Comparison of ENCODE assay signal across 8 mouse cellular contexts in genomic region chr1:36303381-36304320, GRCm38 (mm10). TPM values are rescaled to one million over a fixed set of nuclear protein-coding genes. Genes with fewer than 3 reads are reported as not detected.
DNase-seq lines count a peak whose midpoint lies in the region; ATAC-seq and TF ChIP-seq lines count a peak whose summit lies in the region.

No protein-coding gene starts in this region.

- no peaks in the 10 kb centered on the region for H3K9me3 ChIP-seq in CH12.LX (replicated peaks; ENCODE audit: low read length)
- no peaks in the 10 kb centered on the region for H3K9me3 ChIP-seq in forebrain, postnatal 0 days (ENCODE audit: low read length)

- no peak for TF ChIP-seq POLR2A in CH12.LX (IDR thresholded peaks at IDR 0.05; ENCODE audit: low read depth, low read length)
- TF ChIP-seq POLR2A in brain, embryonic 14.5 days (IDR thresholded peaks at IDR 0.05; ENCODE audit: borderline replicate concordance, extremely low read depth, insufficient read depth, insufficient read length, poor library complexity, severe bottlenecking), result no peak

- H3K36me3 ChIP-seq in CH12.LX (replicated peaks in 1 of 2; ENCODE audit: control insufficient read depth in 1 of 2, insufficient read depth in 1 of 2, low read length in 1 of 2), result no peaks in the 10 kb centered on the region
- no peaks in the 10 kb centered on the region for H3K36me3 ChIP-seq in forebrain, postnatal 0 days (ENCODE audit: insufficient read depth)

- H3K4me3 ChIP-seq in CH12.LX (replicated peaks in 1 of 3; ENCODE audit: low read depth in 2 of 3, low read length in 2 of 3, poor library complexity in 1 of 3), result no peak overlapping the region
- peak overlapping the region; percentile 33 for H3K4me3 ChIP-seq in forebrain, postnatal 0 days (ENCODE audit: low read depth, low read length)
- peak overlapping the region; percentile 56 for H3K4me3 ChIP-seq in layer of hippocampus, adult 2 months

- peak; percentile 72 for ATAC-seq in forebrain, postnatal 0 days

- in situ Hi-C loops in CH12.LX (cut with MboI; ENCODE audit: low pct_ligation_motif_present, low pct_unique_long_range_greater_than_20kb, low sequenced_read_pairs), result no loop called here

- H3K9ac ChIP-seq in CH12.LX (ENCODE audit: insufficient read depth, low read depth), result no peak overlapping the region
- H3K9ac ChIP-seq in forebrain, postnatal 0 days, result peak overlapping the region; percentile 39

- no peak for DNase-seq in CH12.LX (ENCODE audit: extremely low read depth)
- DNase-seq in brain, embryonic 14.5 days (ENCODE audit: low read depth), result peak; percentile 94
- DNase-seq in forebrain, postnatal 0 days, result peak; percentile 89
- DNase-seq in heart, postnatal 25 days (ENCODE audit: low spot score), result peak; percentile 82
- DNase-seq in layer of hippocampus, adult 2 months (ENCODE audit: low spot score in 2 of 2), result peak; percentile 75 to 84
- DNase-seq in lung, adult 18-20 months, result peak; percentile 90 to 92
- DNase-seq in retina, postnatal 1 day, result peak; percentile 86
- DNase-seq in urinary bladder, postnatal 4 days (ENCODE audit: low spot score in 2 of 2), result peak; percentile 72 to 83

- H3K27me3 ChIP-seq in CH12.LX (replicated peaks), result peaks cover 29% of the 10 kb centered on the region
- H3K27me3 ChIP-seq in forebrain, postnatal 0 days (ENCODE audit: insufficient read depth, low read length), result 0 out of 2 replicates have a peak, but pooled peaks cover 2% of the 10 kb centered on the region

- H3K4me1 ChIP-seq in CH12.LX (ENCODE audit: control insufficient read depth in 1 of 2, insufficient read depth in 2 of 2), result peaks cover 27 to 77% of the 10 kb centered on the region in 2 experiments
- H3K4me1 ChIP-seq in forebrain, postnatal 0 days (ENCODE audit: insufficient read depth), result peaks cover 6% of the 10 kb centered on the region; the same call in 1 of the 2 replicates

- H3K79me2 ChIP-seq in CH12.LX (replicated peaks; ENCODE audit: control insufficient read depth, extremely low read depth, insufficient read depth, poor library complexity, severe bottlenecking), result no peaks in the 10 kb centered on the region; the same call in 1 of the 2 replicates

- intact Hi-C loops in heart, postnatal 25 days (cut with DNase I), result no loop called here

- TF ChIP-seq CTCF in CH12.LX (conservative IDR thresholded peaks at IDR 0.05 in 1 of 2, IDR thresholded peaks at IDR 0.05 in 1 of 2; ENCODE audit: low read depth in 2 of 2, low read length in 2 of 2), result no peak
- no peak for TF ChIP-seq CTCF in brain, embryonic 14.5 days (IDR thresholded peaks at IDR 0.05; ENCODE audit: borderline replicate concordance, extremely low read depth, insufficient read depth, insufficient read length)
- TF ChIP-seq CTCF in forebrain, postnatal 0 days (IDR thresholded peaks at IDR 0.05; ENCODE audit: low read depth), result no peak
- TF ChIP-seq CTCF in layer of hippocampus, adult 2 months (conservative IDR thresholded peaks at IDR 0.05), result no peak; the same call in 1 of the 2 replicates

- WGBS in forebrain, postnatal 0 days, result 9% methylated on average over 30 of the region's 30 CpGs

- H3K4me2 ChIP-seq in CH12.LX (ENCODE audit: insufficient read depth, low read depth, poor library complexity, severe bottlenecking), result no peak overlapping the region
- peak overlapping the region; percentile 58 for H3K4me2 ChIP-seq in forebrain, postnatal 0 days (ENCODE audit: low read depth)

- no peak overlapping the region for H3K27ac ChIP-seq in CH12.LX (ENCODE audit: insufficient read depth, low read depth)
- peak overlapping the region; percentile 4; the same call in 1 of the 2 replicates for H3K27ac ChIP-seq in forebrain, postnatal 0 days (ENCODE audit: low read depth, low read length)
- H3K27ac ChIP-seq in layer of hippocampus, adult 2 months, result peak overlapping the region; percentile 79

- no peak for TF ChIP-seq RAD21 in CH12.LX (IDR thresholded peaks at IDR 0.05; ENCODE audit: low read depth, low read length)

- no peak for TF ChIP-seq EP300 in CH12.LX (IDR thresholded peaks at IDR 0.05; ENCODE audit: low read length)

- dilution Hi-C loops in CH12.LX (cut with MboI; ENCODE audit: extremely low pct_ligation_motif_present, extremely low pct_unique_long_range_greater_than_20kb, low sequenced_read_pairs), result no loop called here

TF ChIP-seq in CH12.LX, 34 proteins besides CTCF, POLR2A, EP300 and RAD21:
- TF ChIP-seq MAX (IDR thresholded peaks at IDR 0.05; ENCODE audit: low read length) (no peak), MEF2A (IDR thresholded peaks at IDR 0.05; ENCODE audit: borderline replicate concordance, low read depth, low read length) (no peak), SMC3 (IDR thresholded peaks at IDR 0.05; ENCODE audit: low read depth, low read length) (no peak), BHLHE40 (IDR thresholded peaks at IDR 0.05; ENCODE audit: low read depth, low read length) (no peak), HCFC1 (IDR thresholded peaks at IDR 0.05; ENCODE audit: low read depth, low read length) (peak; percentile 43), E2F4 (IDR thresholded peaks at IDR 0.05; ENCODE audit: insufficient replicate concordance, low read depth, low read length) (no peak)

RNA-seq across cellular contexts. Expression of gene Arid5a, which starts 3.9 kb away (rescaled TPM):
- total RNA-seq in CH12.LX (2012; rRNA removed) (15.2 and 19.6 TPM in 2 replicates), CH12.LX (2014; rRNA removed) (16.0 and 17.0 TPM in 2 replicates)
- polyA plus RNA-seq in CH12.LX (2012; ENCODE audit: insufficient read length, low read depth), result 13.2 and 16.1 TPM in 2 replicates
- polyA plus RNA-seq in brain, embryonic 14.5 days (2012; rRNA removed), result 1.8 and 2.8 TPM in 2 replicates
- total RNA-seq in forebrain, postnatal 0 days (2014; rRNA removed), result 3.9 and 9.8 TPM in 2 replicates
- polyA plus RNA-seq in forebrain, postnatal 0 days (2015; fragmentation: Nextera tagmentation; extraction: Ambion mirVana), result 2.2 and 3.4 TPM in 2 replicates
- total RNA-seq in heart, postnatal 25 days (2021), result 10 to 100 TPM in 1 of 2 experiments, 1 to 10 TPM in 1; 7.0 to 11.1 TPM
- 10 to 100 TPM; 15.1 to 15.4 TPM for total RNA-seq in layer of hippocampus, adult 2 months (2021)

RNA-seq across cellular contexts. Expression of gene Neurl3, which starts 29.2 kb away (rescaled TPM):
- total RNA-seq in CH12.LX (2012; rRNA removed), result 0.08 TPM in 1 of 2 replicates, not detected in the other
- total RNA-seq in CH12.LX (2014; rRNA removed), result 0.08 TPM in 1 of 2 replicates, not detected in the other
- 0.09 and 0.10 TPM in 2 replicates for polyA plus RNA-seq in CH12.LX (2012; ENCODE audit: insufficient read length, low read depth)
- polyA plus RNA-seq in brain, embryonic 14.5 days (2012; rRNA removed), result 0.87 and 1.3 TPM in 2 replicates
- 0.43 and 0.54 TPM in 2 replicates for total RNA-seq in forebrain, postnatal 0 days (2014; rRNA removed)
- 0.53 and 0.85 TPM in 2 replicates for polyA plus RNA-seq in forebrain, postnatal 0 days (2015; fragmentation: Nextera tagmentation; extraction: Ambion mirVana)
- 1 to 10 TPM; 3.1 to 3.4 TPM for total RNA-seq in heart, postnatal 25 days (2021)
- total RNA-seq in layer of hippocampus, adult 2 months (2021), result under 1 TPM; 0.44 to 0.92 TPM

RNA-seq across cellular contexts. Expression of gene Uggt1, which starts 59.1 kb away (rescaled TPM):
- total RNA-seq in CH12.LX (2012; rRNA removed) (41.2 and 47.9 TPM in 2 replicates), CH12.LX (2014; rRNA removed) (35.3 and 39.8 TPM in 2 replicates)
- polyA plus RNA-seq in CH12.LX (2012; ENCODE audit: insufficient read length, low read depth), result 38.6 and 39.5 TPM in 2 replicates
- 23.2 and 30.6 TPM in 2 replicates for polyA plus RNA-seq in brain, embryonic 14.5 days (2012; rRNA removed)
- 38.6 and 54.1 TPM in 2 replicates for total RNA-seq in forebrain, postnatal 0 days (2014; rRNA removed)
- 19.2 and 24.5 TPM in 2 replicates for polyA plus RNA-seq in forebrain, postnatal 0 days (2015; fragmentation: Nextera tagmentation; extraction: Ambion mirVana)
- total RNA-seq in heart, postnatal 25 days (2021), result 10 to 100 TPM; 26.8 to 29.5 TPM
- 10 to 100 TPM; 37.1 to 39.0 TPM for total RNA-seq in layer of hippocampus, adult 2 months (2021)

Comparison
In these comparisons a context has a peak if more than half of its experiments do, and no peak if none do; other contexts are left out.
1. H3K4me3 ChIP-seq: peak in forebrain, postnatal 0 days (single experiment) and layer of hippocampus, adult 2 months (single experiment); none in CH12.LX (0 of 3).